Mouse (Mus musculus) embryonic facial prominence, embryonic 15.5 days (tissue): ENCODE measurements around the gene Gabarapl2. TPM values are rescaled to one million over a fixed set of nuclear protein-coding genes. Genes with fewer than 3 reads are reported as not detected.
A peak's percentile ranks its signal among the peaks of the same experiment; 100 is the strongest.
"Not testable (repeated sequence)": the region's sequence is repeated elsewhere in the genome, so short reads cannot be mapped to it uniquely, and the experiment has no call there.

Experiments
- ATAC-seq: fragments of 200-750 bp; cut with Nextera tagmentation; 2 replicates; pipeline ENCODE4 v1.8.0; 2017; ENCODE audit warnings: low read depth, moderate TSS enrichment; ENCODE audit not compliant: insufficient number of reproducible peaks, low FRiP score, low TSS enrichment
- H3K27ac ChIP-seq: fragments of 300-500 bp; sonication (generic); replicated peaks from 2 replicates; pipeline ENCODE4 v1.5.1; 2015; ENCODE audit warnings: mild to moderate bottlenecking, inconsistent platforms
- H3K27me3 ChIP-seq: fragments of 300-500 bp; sonication (generic); 2 replicates; pipeline ENCODE4 v1.6.1; 2015; ENCODE audit warnings: inconsistent platforms
- H3K36me3 ChIP-seq: fragments of 300-500 bp; sonication (generic); 2 replicates; pipeline ENCODE4 v1.6.1; 2015; ENCODE audit warnings: mild to moderate bottlenecking, inconsistent platforms
- H3K4me1 ChIP-seq: fragments of 300-500 bp; sonication (generic); 2 replicates; pipeline ENCODE4 v1.6.1; 2015; ENCODE audit warnings: inconsistent platforms
- H3K4me2 ChIP-seq: fragments of 300-500 bp; sonication (generic); replicated peaks from 2 replicates; pipeline ENCODE4 v1.6.1; 2015; ENCODE audit warnings: mild to moderate bottlenecking, inconsistent platforms
- H3K4me3 ChIP-seq: fragments of 300-500 bp; sonication (generic); replicated peaks from 2 replicates; pipeline ENCODE4 v1.5.1; 2015; ENCODE audit warnings: mild to moderate bottlenecking, inconsistent platforms
- H3K9ac ChIP-seq: fragments of 300-500 bp; sonication (generic); 2 replicates; pipeline ENCODE4 v1.6.1; 2015; ENCODE audit warnings: inconsistent platforms
- H3K9me3 ChIP-seq: fragments of 300-500 bp; sonication (generic); replicated peaks from 2 replicates; pipeline ENCODE4 v1.6.1; 2016; ENCODE audit warnings: inconsistent platforms
- WGBS: fragments of 180-500 bp; shearing (Covaris S2); methylation state at CpG from one replicate; pipeline ENCODE4 v1.1.7; 2015; 5-methylcytosine and 5-hydroxymethylcytosine counted together
- polyA plus RNA-seq: library from polyadenylated mRNA; unstranded; fragments of >200 nt; fragmentation: Nextera tagmentation; extraction: Ambion mirVana; gene quantifications from 2 replicates; pipeline ENCODE4 v1.2.1, GENCODE M21; 2015

Gabarapl2 gene
- polyA plus RNA-seq, 1 experiment from 2014 or later = 189 TPM

- Histone ChIP-seq H3K4me1 (peaks cover 31% of the 10 kb centered on the region), H3K9ac (no peak overlapping the region), H3K4me2 (no peak overlapping the region), H3K36me3 (0 out of 2 replicates have a peak, but pooled peaks cover 3% of the 10 kb centered on the region), H3K27ac (no peak overlapping the region), H3K27me3 (no peaks in the 10 kb centered on the region), H3K4me3 (no peak overlapping the region), H3K9me3 (no peaks in the 10 kb centered on the region)
- ATAC-seq = no peak
- WGBS = 78% methylated on average over 3 of the region's 3 CpGs
Observed at GRCm38 (mm10) chr8:111937184-111937583, 3.3 kb upstream of the Gabarapl2 start.

GRCm38 (mm10) chr8:111938076-111938985, 2.2 kb upstream of the Gabarapl2 start:
- H3K4me2 ChIP-seq, H3K36me3 ChIP-seq, ATAC-seq, H3K9ac ChIP-seq, H3K4me3 ChIP-seq, H3K27me3 ChIP-seq, H3K9me3 ChIP-seq, H3K27ac ChIP-seq: not testable (repeated sequence)
- 82% methylated on average over 9 of the region's 9 CpGs for WGBS
- H3K4me1 ChIP-seq = peaks cover 21% of the 10 kb centered on the region

- no peak overlapping the region for H3K27ac ChIP-seq
- H3K9ac ChIP-seq = peak overlapping the region; percentile 28
- H3K36me3 ChIP-seq = peaks cover 22% of the 10 kb centered on the region
- H3K27me3 ChIP-seq = no peaks in the 10 kb centered on the region
- H3K9me3 ChIP-seq = no peaks in the 10 kb centered on the region
- peak overlapping the region; percentile 99 for H3K4me3 ChIP-seq
- peak overlapping the region; percentile 94 for H3K4me2 ChIP-seq
- ATAC-seq = 0 out of 2 replicates have a peak, but pooled peaks have one; percentile 43
- peaks cover 21% of the 10 kb centered on the region for H3K4me1 ChIP-seq
- 11% methylated on average over 10 of the region's 10 CpGs for WGBS
Observed at GRCm38 (mm10) chr8:111939516-111940142, 874 bp upstream of the Gabarapl2 start.

- under 1% methylated on average over 23 of the region's 23 CpGs for WGBS
- Histone ChIP-seq H3K4me2 (peak overlapping the region; percentile 94), H3K9ac (peak overlapping the region; percentile 70), H3K4me1 (peaks cover 21% of the 10 kb centered on the region), H3K27me3 (no peaks in the 10 kb centered on the region), H3K4me3 (peak overlapping the region; percentile 99), H3K9me3 (no peaks in the 10 kb centered on the region), H3K36me3 (peaks cover 33% of the 10 kb centered on the region), H3K27ac (peak overlapping the region; percentile 77)
- ATAC-seq = peak; percentile 25; the same call in 1 of the 2 replicates
Observed at GRCm38 (mm10) chr8:111941101-111941454, 575 bp downstream of the Gabarapl2 start.

- H3K4me3 ChIP-seq = no peak overlapping the region
- H3K4me2 ChIP-seq = no peak overlapping the region
- H3K27ac ChIP-seq = no peak overlapping the region
- H3K27me3 ChIP-seq = no peaks in the 10 kb centered on the region
- no peak overlapping the region for H3K9ac ChIP-seq
- no peaks in the 10 kb centered on the region for H3K9me3 ChIP-seq
- peaks cover 52% of the 10 kb centered on the region for H3K36me3 ChIP-seq
- H3K4me1 ChIP-seq = peaks cover 21% of the 10 kb centered on the region
- 87% methylated on average over 2 of the region's 2 CpGs for whole genome bisulfite sequencing
- ATAC-seq = no peak
Observed at GRCm38 (mm10) chr8:111943544-111943943, 3.0 kb downstream of the Gabarapl2 start.

- 88% methylated on average over 2 of the region's 2 CpGs for WGBS
- Histone ChIP-seq H3K4me1 (0 out of 2 replicates have a peak, but pooled peaks cover 2% of the 10 kb centered on the region), H3K27me3 (no peaks in the 10 kb centered on the region), H3K27ac (no peak overlapping the region), H3K9me3 (no peaks in the 10 kb centered on the region), H3K9ac (no peak overlapping the region), H3K4me2 (no peak overlapping the region), H3K36me3 (peaks cover 66% of the 10 kb centered on the region), H3K4me3 (no peak overlapping the region)
- no peak for ATAC-seq
Observed at GRCm38 (mm10) chr8:111947144-111947543, 6.6 kb downstream of the Gabarapl2 start.

GRCm38 (mm10) chr8:111947954-111948353, 7.5 kb downstream of the Gabarapl2 start:
- Histone ChIP-seq H3K4me3 (no peak overlapping the region), H3K27me3 (no peaks in the 10 kb centered on the region), H3K9ac (no peak overlapping the region), H3K9me3 (no peaks in the 10 kb centered on the region), H3K4me2 (no peak overlapping the region), H3K36me3 (peaks cover 66% of the 10 kb centered on the region), H3K4me1 (no peaks in the 10 kb centered on the region), H3K27ac (no peak overlapping the region)
- no peak for ATAC-seq
- 93% methylated on average over 8 of the region's 8 CpGs for WGBS

GRCm38 (mm10) chr8:111950846-111951245, 10.3 kb downstream of the Gabarapl2 start:
- no peak overlapping the region for H3K4me3 ChIP-seq
- peaks cover 63% of the 10 kb centered on the region for H3K36me3 ChIP-seq
- no peaks in the 10 kb centered on the region for H3K27me3 ChIP-seq
- no peak overlapping the region for H3K4me2 ChIP-seq
- WGBS = 88% methylated on average over 3 of the region's 3 CpGs
- ATAC-seq = no peak
- no peak overlapping the region for H3K9ac ChIP-seq
- no peak overlapping the region for H3K27ac ChIP-seq
- H3K4me1 ChIP-seq = 0 out of 2 replicates have a peak, but pooled peaks cover 4% of the 10 kb centered on the region
- H3K9me3 ChIP-seq = no peaks in the 10 kb centered on the region

GRCm38 (mm10) chr8:111951317-111951716, 10.8 kb downstream of the Gabarapl2 start:
- Histone ChIP-seq H3K27ac (no peak overlapping the region), H3K4me2 (no peak overlapping the region), H3K36me3 (peaks cover 62% of the 10 kb centered on the region), H3K9ac (no peak overlapping the region), H3K4me1 (0 out of 2 replicates have a peak, but pooled peaks cover 4% of the 10 kb centered on the region), H3K27me3 (no peaks in the 10 kb centered on the region), H3K4me3 (no peak overlapping the region), H3K9me3 (no peaks in the 10 kb centered on the region)
- WGBS = 96% methylated on average over 7 of the region's 7 CpGs
- ATAC-seq = no peak

- no peak for ATAC-seq
- H3K4me1 ChIP-seq = 0 out of 2 replicates have a peak, but pooled peaks cover 4% of the 10 kb centered on the region
- H3K36me3 ChIP-seq = peaks cover 62% of the 10 kb centered on the region
- H3K4me3 ChIP-seq = no peak overlapping the region
- 88% methylated on average over 5 of the region's 5 CpGs for WGBS
- H3K4me2 ChIP-seq = no peak overlapping the region
- no peak overlapping the region for H3K9ac ChIP-seq
- H3K9me3 ChIP-seq = no peaks in the 10 kb centered on the region
- no peak overlapping the region for H3K27ac ChIP-seq
- no peaks in the 10 kb centered on the region for H3K27me3 ChIP-seq
Observed at GRCm38 (mm10) chr8:111951936-111952335, 11.4 kb downstream of the Gabarapl2 start.

GRCm38 (mm10) chr8:111954844-111955594, 14.5 kb downstream of the Gabarapl2 start:
- Histone ChIP-seq H3K9ac (no peak overlapping the region), H3K27ac (no peak overlapping the region), H3K4me1 (0 out of 2 replicates have a peak, but pooled peaks cover 4% of the 10 kb centered on the region), H3K27me3 (no peaks in the 10 kb centered on the region), H3K36me3 (peaks cover 50% of the 10 kb centered on the region), H3K9me3 (no peaks in the 10 kb centered on the region), H3K4me2 (no peak overlapping the region), H3K4me3 (no peak overlapping the region)
- WGBS = 51% methylated on average over 4 of the region's 4 CpGs
- no peak for ATAC-seq
